Mouse (Mus musculus): ENCODE measurements around the gene Vegfd.

DNA sequence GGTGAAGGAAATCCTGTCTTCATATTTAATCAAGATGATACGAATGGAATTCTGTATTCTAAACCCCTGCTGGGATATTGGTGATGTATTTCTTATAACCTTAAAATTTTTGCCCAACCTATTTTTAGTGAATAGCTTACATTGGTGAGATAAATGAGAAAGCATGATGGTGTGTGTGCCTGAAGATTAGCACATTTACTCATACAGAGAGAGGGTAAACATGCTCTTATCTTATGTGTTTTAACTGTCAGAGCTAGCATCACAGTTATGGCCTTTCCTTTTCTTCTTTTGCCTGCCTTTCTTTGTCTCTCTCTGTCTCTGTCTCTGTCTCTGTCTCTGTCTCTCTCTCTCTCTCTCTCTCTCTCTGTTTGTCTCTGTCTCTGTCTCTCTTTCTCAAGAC, 51.6 kb downstream of the Vegfd start:
- TF ChIP-seq POLR2A (IDR thresholded peaks at IDR 0.05; ENCODE audit: low read depth, low read length) = no peak
- TF ChIP-seq CTCF (IDR thresholded peaks at IDR 0.05; ENCODE audit: borderline replicate concordance, insufficient read depth, low read length) = no peak
